In the genomic region with DNA sequence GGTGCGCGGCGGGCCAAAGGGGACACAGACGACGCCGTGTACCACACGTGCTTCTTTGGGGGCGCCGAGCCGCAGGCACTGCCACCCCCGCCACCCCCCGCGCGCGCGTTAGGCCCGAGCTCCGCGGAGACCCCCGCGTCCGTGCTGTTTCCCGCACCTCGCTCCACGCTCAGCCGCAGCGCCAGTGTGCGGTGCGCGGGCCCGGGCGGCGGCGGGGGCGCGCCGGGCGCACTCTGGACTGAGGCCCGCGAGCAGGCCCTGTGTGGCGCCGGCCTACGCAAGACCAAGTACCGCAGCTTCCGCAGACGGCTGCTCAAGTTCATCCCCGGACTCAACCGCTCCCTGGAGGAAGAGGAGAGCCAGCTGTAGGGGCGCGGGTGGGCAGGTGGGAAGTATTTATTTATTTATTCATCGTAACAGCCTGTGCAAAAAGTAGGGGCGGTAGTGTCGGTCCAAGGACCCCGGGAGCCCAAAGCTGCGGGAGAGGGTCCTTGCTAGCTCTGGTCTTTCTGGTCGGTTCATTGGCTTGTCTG, we compare ENCODE assay signal across 10 mouse cellular contexts. TPM values are rescaled to one million over a fixed set of nuclear protein-coding genes. Genes with fewer than 3 reads are reported as not detected.
A peak's percentile ranks its signal among the peaks of the same experiment; 100 is the strongest.
DNase-seq lines count a peak whose midpoint lies in the region; ATAC-seq lines count a peak whose summit lies in the region.
"Had no signal": no experiment of that assay in that cellular context is flagged by ENCODE, and none has a peak within 500 bp of the region (broad histone marks: within the 10 kb centered on the region; RNA-seq: fewer than 3 reads in every experiment).

No protein-coding gene starts in this region.

- H3K27me3 ChIP-seq in heart, embryonic 10.5 days (ENCODE audit: insufficient read depth, poor library complexity, severe bottlenecking), result peaks cover 58% of the 10 kb centered on the region
- H3K27me3 ChIP-seq in lung, embryonic 16.5 days (ENCODE audit: control insufficient read depth, insufficient read depth, low read depth, low read length), result no peaks in the 10 kb centered on the region
- no peaks in the 10 kb centered on the region for H3K27me3 ChIP-seq in intestine, embryonic 16.5 days (replicated peaks; ENCODE audit: control insufficient read depth, insufficient read depth, low read length)
- H3K27me3 ChIP-seq in neural tube, embryonic 15.5 days (replicated peaks), result no peaks in the 10 kb centered on the region

- H3K36me3 ChIP-seq in heart, embryonic 10.5 days, result peaks cover 33% of the 10 kb centered on the region
- H3K36me3 ChIP-seq in lung, embryonic 16.5 days (ENCODE audit: control insufficient read depth, insufficient read depth, low read length), result peaks cover 35% of the 10 kb centered on the region
- peaks cover 24% of the 10 kb centered on the region for H3K36me3 ChIP-seq in intestine, embryonic 16.5 days (ENCODE audit: control insufficient read depth, insufficient read depth, low read length)
- no peaks in the 10 kb centered on the region for H3K36me3 ChIP-seq in neural tube, embryonic 15.5 days

- H3K4me3 ChIP-seq in heart, embryonic 10.5 days, result peak overlapping the region; percentile 51
- no peak overlapping the region for H3K4me3 ChIP-seq in lung, embryonic 16.5 days (ENCODE audit: low read length)
- peak overlapping the region; percentile 6; the same call in 1 of the 2 replicates for H3K4me3 ChIP-seq in intestine, embryonic 16.5 days (ENCODE audit: low read length)
- peak overlapping the region; percentile 18 for H3K4me3 ChIP-seq in neural tube, embryonic 15.5 days (replicated peaks)

- no peaks in the 10 kb centered on the region for H3K9me3 ChIP-seq in heart, embryonic 10.5 days
- H3K9me3 ChIP-seq in lung, embryonic 16.5 days (ENCODE audit: control insufficient read depth, low read length), result no peaks in the 10 kb centered on the region
- H3K9me3 ChIP-seq in intestine, embryonic 16.5 days (ENCODE audit: control insufficient read depth, low read length), result no peaks in the 10 kb centered on the region
- no peaks in the 10 kb centered on the region for H3K9me3 ChIP-seq in neural tube, embryonic 15.5 days (replicated peaks)

- H3K9ac ChIP-seq in lung, embryonic 16.5 days (ENCODE audit: low read length), result no peak overlapping the region
- peak overlapping the region; percentile 38 for H3K9ac ChIP-seq in intestine, embryonic 16.5 days (ENCODE audit: low read depth, low read length)
- H3K9ac ChIP-seq in neural tube, embryonic 15.5 days (replicated peaks), result peak overlapping the region; percentile 2; the same call in 1 of the 2 replicates

- no peak overlapping the region for H3K4me2 ChIP-seq in lung, embryonic 16.5 days (ENCODE audit: low read depth, low read length)
- peak overlapping the region; percentile 21; the same call in 1 of the 2 replicates for H3K4me2 ChIP-seq in intestine, embryonic 16.5 days (ENCODE audit: low read depth, low read length)
- peak overlapping the region; percentile 51 for H3K4me2 ChIP-seq in neural tube, embryonic 15.5 days

- no peak for DNase-seq in heart, embryonic 10.5 days (ENCODE audit: low spot score)
- DNase-seq in heart, adult 18-20 months, result no peak
- no peak for DNase-seq in lung, postnatal 25 days (ENCODE audit: low spot score)
- no peak for DNase-seq in frontal cortex, postnatal 25 days (ENCODE audit: low spot score in 2 of 2)
- no peak for DNase-seq in retina, embryonic 14.5 days (ENCODE audit: low spot score)
- DNase-seq: cerebellum, adult 2 months had no signal

- H3K27ac ChIP-seq in heart, embryonic 10.5 days, result peak overlapping the region; percentile 81
- H3K27ac ChIP-seq in lung, embryonic 16.5 days (ENCODE audit: low read length), result peak overlapping the region; percentile 99
- no peak overlapping the region for H3K27ac ChIP-seq in intestine, embryonic 16.5 days (ENCODE audit: low read length)
- H3K27ac ChIP-seq in neural tube, embryonic 15.5 days (replicated peaks), result no peak overlapping the region

- no peak for ATAC-seq in lung, embryonic 16.5 days (ENCODE audit: low read depth)
- no peak for ATAC-seq in intestine, embryonic 16.5 days
- peak; percentile 56; the same call in 1 of the 2 replicates for ATAC-seq in neural tube, embryonic 15.5 days (ENCODE audit: low FRiP score)

- peaks cover 40% of the 10 kb centered on the region for H3K4me1 ChIP-seq in heart, embryonic 10.5 days
- H3K4me1 ChIP-seq in lung, embryonic 16.5 days (replicated peaks; ENCODE audit: control insufficient read depth, insufficient read depth, low read length), result peaks cover 61% of the 10 kb centered on the region
- peaks cover 54% of the 10 kb centered on the region for H3K4me1 ChIP-seq in intestine, embryonic 16.5 days (ENCODE audit: control insufficient read depth, insufficient read depth, low read length)
- H3K4me1 ChIP-seq in neural tube, embryonic 15.5 days, result peaks cover 13% of the 10 kb centered on the region; the same call in 1 of the 2 replicates

- WGBS in heart, embryonic 10.5 days, result 48% methylated on average over 56 of the region's 56 CpGs
- 55% methylated on average over 48 of the region's 56 CpGs for WGBS in lung, embryonic 16.5 days
- 56% methylated on average over 56 of the region's 56 CpGs for WGBS in intestine, embryonic 16.5 days
- WGBS in neural tube, embryonic 15.5 days, result 54% methylated on average over 55 of the region's 56 CpGs

RNA-seq across cellular contexts. Expression of a gene that starts 7.7 kb away (rescaled TPM):
- polyA plus RNA-seq in heart, embryonic 10.5 days (2016; fragmentation: Nextera tagmentation; extraction: Ambion mirVana), result 3.4 and 5.0 TPM in 2 replicates
- 1 to 10 TPM; 8.7 to 9.7 TPM for total RNA-seq in heart, adult 18-20 months (2021)
- 5.6 and 6.1 TPM in 2 replicates for polyA plus RNA-seq in lung, embryonic 16.5 days (2015; fragmentation: Nextera tagmentation; extraction: Ambion mirVana)
- polyA plus RNA-seq in intestine, embryonic 16.5 days (2015; fragmentation: Nextera tagmentation; extraction: Ambion mirVana), result 2.3 and 2.8 TPM in 2 replicates
- polyA plus RNA-seq in neural tube, embryonic 15.5 days (2015; fragmentation: Nextera tagmentation; extraction: Ambion mirVana), result 2.2 and 2.5 TPM in 2 replicates
- total RNA-seq: megakaryocyte-erythroid progenitor cell, adult 5-6 weeks had no signal

RNA-seq across cellular contexts. Expression of a gene that starts 22.4 kb away (rescaled TPM):
- polyA plus RNA-seq in heart, embryonic 10.5 days (2016; fragmentation: Nextera tagmentation; extraction: Ambion mirVana), result 8.0 and 13.0 TPM in 2 replicates
- 10 to 100 TPM in 1 of 2 experiments, 1 to 10 TPM in 1; 7.7 to 10.5 TPM for total RNA-seq in heart, adult 18-20 months (2021)
- 10.8 and 11.5 TPM in 2 replicates for polyA plus RNA-seq in lung, embryonic 16.5 days (2015; fragmentation: Nextera tagmentation; extraction: Ambion mirVana)
- polyA plus RNA-seq in intestine, embryonic 16.5 days (2015; fragmentation: Nextera tagmentation; extraction: Ambion mirVana), result 8.6 and 10.0 TPM in 2 replicates
- polyA plus RNA-seq in neural tube, embryonic 15.5 days (2015; fragmentation: Nextera tagmentation; extraction: Ambion mirVana), result 7.9 and 10.6 TPM in 2 replicates

RNA-seq across cellular contexts. Expression of a gene that starts 52.4 kb away (rescaled TPM):
- 59.5 and 77.0 TPM in 2 replicates for polyA plus RNA-seq in heart, embryonic 10.5 days (2016; fragmentation: Nextera tagmentation; extraction: Ambion mirVana)
- 10 to 100 TPM; 20.0 to 21.3 TPM for total RNA-seq in heart, adult 18-20 months (2021)
- polyA plus RNA-seq in lung, embryonic 16.5 days (2015; fragmentation: Nextera tagmentation; extraction: Ambion mirVana), result 75.0 and 82.4 TPM in 2 replicates
- 58.3 and 67.1 TPM in 2 replicates for polyA plus RNA-seq in intestine, embryonic 16.5 days (2015; fragmentation: Nextera tagmentation; extraction: Ambion mirVana)
- polyA plus RNA-seq in neural tube, embryonic 15.5 days (2015; fragmentation: Nextera tagmentation; extraction: Ambion mirVana), result 77.2 TPM in 2 replicates

RNA-seq across cellular contexts. Expression of a gene that starts 57.8 kb away (rescaled TPM):
- 5.4 and 5.6 TPM in 2 replicates for polyA plus RNA-seq in heart, embryonic 10.5 days (2016; fragmentation: Nextera tagmentation; extraction: Ambion mirVana)
- total RNA-seq in heart, adult 18-20 months (2021), result 10 to 100 TPM in 1 of 2 experiments, 1 to 10 TPM in 1; 9.8 to 10.3 TPM
- polyA plus RNA-seq in lung, embryonic 16.5 days (2015; fragmentation: Nextera tagmentation; extraction: Ambion mirVana), result 6.8 and 7.9 TPM in 2 replicates
- polyA plus RNA-seq in intestine, embryonic 16.5 days (2015; fragmentation: Nextera tagmentation; extraction: Ambion mirVana), result 10.4 and 11.0 TPM in 2 replicates
- polyA plus RNA-seq in neural tube, embryonic 15.5 days (2015; fragmentation: Nextera tagmentation; extraction: Ambion mirVana), result 19.3 and 23.1 TPM in 2 replicates

Comparison
In these comparisons a context has a peak if more than half of its experiments do, and no peak if none do; other contexts are left out.
1. H3K27ac ChIP-seq: peak in heart, embryonic 10.5 days (single experiment) and lung, embryonic 16.5 days (single experiment); none in intestine, embryonic 16.5 days (single experiment) and neural tube, embryonic 15.5 days (single experiment).